Mouse (Mus musculus) gastrocnemius, postnatal 36 days (tissue): ENCODE measurements around the gene Tmf1. TPM values are rescaled to one million over a fixed set of nuclear protein-coding genes. Genes with fewer than 3 reads are reported as not detected.
A peak's percentile ranks its signal among the peaks of the same experiment; 100 is the strongest.

Source experiments
- DNase-seq, 2 experiments: peaks; one replicate each; pipeline ENCODE4 v3.0.0; 2022
- intact Hi-C: fragments of 180-260 bp; cut with DNase I; formaldehyde crosslinking; loops from one replicate; pipeline ENCODE4 v1.15.1; 2025
- long read RNA-seq, 2 experiments: library from polyadenylated mRNA; stranded (forward); transcript quantifications; one replicate each; pipeline ENCODE4 v2.0.0; 2021
- total RNA-seq, 2 experiments: library from RNA; stranded (reverse); gene quantifications; 2 replicates each; pipeline ENCODE4 v1.2.3; 2021

The Tmf1 gene
- 10 to 100 TPM; 37.4 to 42.6 TPM for total RNA-seq
- long read RNA-seq, experiment 1, full-length matches to known transcripts = 2 of 4 reads
- long read RNA-seq, experiment 1, partial matches to known transcripts = 1 of 4 reads
- long read RNA-seq, experiment 1, other reads (novel, unspliced or antisense) = 1 of 4 reads
- long read RNA-seq, experiment 2, full-length matches to known transcripts = 9 of 12 reads
- long read RNA-seq, experiment 2, partial matches to known transcripts = 1 of 12 reads
- long read RNA-seq, experiment 2, other reads (novel, unspliced or antisense) = 2 of 12 reads

- DNase-seq = peak; percentile 90 to 94
- intact Hi-C loops = loop anchor here (10.0 kb wide), 1 partner anchor 236 kb away; no protein-coding TSS in a partner anchor
Measured at GRCm38 (mm10) chr6:97178491-97179366, at the start of gene Tmf1. Tmf1 (minus strand) TSS chr6:97179122.

GRCm38 (mm10) chr6:97227067-97227847 lies 48.3 kb upstream of the Tmf1 start:
- intact Hi-C loops = no loop called here
- DNase-seq = no peak

- intact Hi-C loops = no loop called here
- no peak for DNase-seq
Measured at GRCm38 (mm10) chr6:97226083-97226491, 47.2 kb upstream of the Tmf1 start.

- intact Hi-C loops = no loop called here
- no peak for DNase-seq
Measured at GRCm38 (mm10) chr6:97224505-97224904, 45.6 kb upstream of the Tmf1 start.

GRCm38 (mm10) chr6:97223566-97223965 lies 44.6 kb upstream of the Tmf1 start:
- intact Hi-C loops = no loop called here
- DNase-seq = no peak

- DNase-seq = no peak
- intact Hi-C loops = no loop called here
Measured at GRCm38 (mm10) chr6:97222931-97223467, 44.1 kb upstream of the Tmf1 start.

GRCm38 (mm10) chr6:97222321-97222720 lies 43.4 kb upstream of the Tmf1 start:
- DNase-seq = no peak
- intact Hi-C loops = no loop called here

- intact Hi-C loops = no loop called here
- DNase-seq = no peak
Measured at GRCm38 (mm10) chr6:97221205-97222025, 42.5 kb upstream of the Tmf1 start.

- DNase-seq = no peak
- intact Hi-C loops = no loop called here
Measured at GRCm38 (mm10) chr6:97220672-97221071, 41.8 kb upstream of the Tmf1 start.

- intact Hi-C loops = no loop called here
Measured at GRCm38 (mm10) chr6:97216154-97216821, 37.4 kb upstream of the Tmf1 start.

GRCm38 (mm10) chr6:97211981-97212380 lies 33.1 kb upstream of the Tmf1 start:
- peak; percentile 68 to 71 for DNase-seq
- intact Hi-C loops = loop anchor here (5.0 kb wide), 1 partner anchor 40 kb away; the partner anchor contains the start of gene Lmod3

More at GRCm38 (mm10) chr6:97216154-97216821, 37.4 kb upstream of the Tmf1 start:
- DNase-seq = no peak

- intact Hi-C loops = loop anchor here (5.0 kb wide), 1 partner anchor 41 kb away; the partner anchor contains the start of gene Lmod3
- no peak for DNase-seq
Measured at GRCm38 (mm10) chr6:97210962-97211601, 32.2 kb upstream of the Tmf1 start.

GRCm38 (mm10) chr6:97210191-97210961 lies 31.5 kb upstream of the Tmf1 start, which contains the start of gene Arl6ip5:
Arl6ip5 (plus strand) TSS chr6:97210689.
- DNase-seq = peak; percentile 77 to 85

GRCm38 (mm10) chr6:97209751-97210150 lies 30.8 kb upstream of the Tmf1 start:
- intact Hi-C loops = loop anchor here (5.0 kb wide), 1 partner anchor 43 kb away; the partner anchor contains the start of gene Lmod3
- DNase-seq = no peak

More at GRCm38 (mm10) chr6:97210191-97210961, 31.5 kb upstream of the Tmf1 start, which contains the start of gene Arl6ip5:
- intact Hi-C loops = loop anchor here (5.0 kb wide), 1 partner anchor 42 kb away; the partner anchor contains the start of gene Lmod3

GRCm38 (mm10) chr6:97209201-97209600 lies 30.3 kb upstream of the Tmf1 start:
- no peak for DNase-seq
- intact Hi-C loops = no loop called here

GRCm38 (mm10) chr6:97208406-97208805 lies 29.5 kb upstream of the Tmf1 start:
- intact Hi-C loops = no loop called here
- DNase-seq = no peak

GRCm38 (mm10) chr6:97207085-97207484 lies 28.2 kb upstream of the Tmf1 start:
- intact Hi-C loops = no loop called here
- no peak for DNase-seq
